Mouse (Mus musculus): ENCODE results near the gene Paics.

DNA sequence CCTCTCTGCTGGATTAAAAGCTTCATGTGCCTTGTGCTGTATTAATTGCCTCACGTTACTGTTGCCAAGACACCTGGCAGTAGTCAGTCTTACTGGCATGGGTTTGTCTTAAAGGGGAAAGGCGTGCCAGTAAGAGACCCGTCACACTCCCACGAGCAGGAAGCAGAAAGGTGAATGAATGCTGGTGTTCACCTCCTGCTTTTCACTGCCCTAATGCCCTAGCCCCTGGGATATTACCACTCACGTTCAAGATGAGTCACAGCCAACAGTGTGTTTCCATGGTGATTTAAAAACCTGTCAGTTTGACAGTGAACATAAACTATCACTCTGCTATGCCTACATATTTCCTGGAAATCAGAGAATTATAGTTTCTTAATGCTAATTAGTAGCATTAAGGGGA, 18.1 kb downstream of the Paics start:
- TF ChIP-seq CTCF (IDR thresholded peaks at IDR 0.05; ENCODE audit: control insufficient read depth, insufficient read depth, insufficient replicate concordance, low read depth, low read length) (no peak), POLR2A (IDR thresholded peaks at IDR 0.05; ENCODE audit: control insufficient read depth, low read depth, low read length) (no peak)
